ENCODE assay signal across 15 mouse cellular contexts in genomic region chr10:117579771-117580284, GRCm38 (mm10).
"Had no signal": no experiment of that assay in that cellular context is flagged by ENCODE, and none has a peak within 500 bp of the region (broad histone marks: within the 10 kb centered on the region; RNA-seq: fewer than 3 reads in every experiment).

No protein-coding gene starts in this region.

- H3K27me3 ChIP-seq: neural tube, embryonic 12.5 days; neural tube, embryonic 13.5 days; neural tube, embryonic 15.5 days; stomach, embryonic 15.5 days had no signal

- H3K9me3 ChIP-seq: neural tube, embryonic 12.5 days; neural tube, embryonic 13.5 days; neural tube, embryonic 15.5 days; stomach, embryonic 15.5 days had no signal

- H3K4me1 ChIP-seq: stomach, embryonic 15.5 days had no signal

- H3K27ac ChIP-seq: neural tube, embryonic 12.5 days; neural tube, embryonic 13.5 days; neural tube, embryonic 15.5 days; stomach, embryonic 15.5 days; stomach, postnatal 0 days had no signal

- DNase-seq: right cerebral cortex, adult 18-20 months; right cerebral cortex, postnatal 25 days; right cerebral cortex, postnatal 4 days; spleen, adult 18-20 months; thymus, adult 18-20 months; thymus, adult 2 months; thymus, postnatal 14 days; thymus, postnatal 25 days; thymus, postnatal 36 days; thymus, postnatal 4 days had no signal

- H3K4me3 ChIP-seq: neural tube, embryonic 12.5 days; neural tube, embryonic 13.5 days; neural tube, embryonic 15.5 days; stomach, embryonic 15.5 days had no signal

- H3K36me3 ChIP-seq: neural tube, embryonic 12.5 days; neural tube, embryonic 13.5 days; neural tube, embryonic 15.5 days; stomach, embryonic 15.5 days had no signal
